Mouse (Mus musculus): ENCODE measurements around the gene Prune1.

- no peak for TF ChIP-seq POLR2A (IDR thresholded peaks at IDR 0.05; ENCODE audit: borderline replicate concordance, insufficient read depth, low read length)
- TF ChIP-seq CTCF (IDR thresholded peaks at IDR 0.05; ENCODE audit: borderline replicate concordance, insufficient read depth, low read depth, low read length): no peak
Measured at GRCm38 (mm10) chr3:95273471-95273870, 8.4 kb downstream of the Prune1 start.

Data from cerebellum, adult 2 months (tissue).